ENCODE assay signal across 8 mouse cellular contexts in the genomic region with DNA sequence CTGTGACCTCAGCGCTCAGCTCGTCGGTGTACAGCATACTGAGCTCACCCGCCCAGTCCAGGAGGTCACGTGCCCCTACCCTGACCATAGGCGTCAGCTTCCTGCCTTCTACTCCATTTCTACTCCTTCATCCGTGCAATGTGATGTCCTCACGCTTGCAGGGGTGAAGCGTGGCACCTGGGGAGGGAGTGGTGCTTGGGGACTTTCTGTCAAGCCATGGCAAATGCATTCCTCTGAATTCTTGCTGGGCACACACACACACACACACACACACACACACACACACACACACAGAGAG. TPM values are rescaled to one million over a fixed set of nuclear protein-coding genes. Genes with fewer than 3 reads are reported as not detected.
DNase-seq lines count a peak whose midpoint lies in the region; ATAC-seq and TF ChIP-seq lines count a peak whose summit lies in the region.

No protein-coding gene starts in this region.

- H3K4me1 ChIP-seq in heart, embryonic 15.5 days (replicated peaks), result peaks cover 14% of the 10 kb centered on the region
- H3K4me1 ChIP-seq in bone marrow macrophage, adult 2 months (ENCODE audit: control insufficient read depth, insufficient read depth, low read length), result peaks cover 21% of the 10 kb centered on the region
- H3K4me1 ChIP-seq in hindbrain, embryonic 16.5 days (ENCODE audit: control insufficient read depth, insufficient read depth, low read depth, low read length), result peaks cover 12% of the 10 kb centered on the region

- no peak overlapping the region for H3K9ac ChIP-seq in heart, embryonic 15.5 days
- peak overlapping the region; percentile 38; the same call in 1 of the 2 replicates for H3K9ac ChIP-seq in hindbrain, embryonic 16.5 days (ENCODE audit: low read depth, low read length)

- no peaks in the 10 kb centered on the region for H3K9me3 ChIP-seq in heart, embryonic 15.5 days (replicated peaks)
- H3K9me3 ChIP-seq in hindbrain, embryonic 16.5 days (ENCODE audit: control insufficient read depth, low read length), result no peaks in the 10 kb centered on the region

- no peak for DNase-seq in heart, postnatal 14 days
- DNase-seq in right cerebral cortex, adult 18-20 months, result no peak
- no peak for DNase-seq in urinary bladder, postnatal 10 days (ENCODE audit: low spot score)
- DNase-seq in left cerebral cortex, adult 9 months (ENCODE audit: low spot score in 2 of 2), result no peak

- no peak overlapping the region for H3K27ac ChIP-seq in heart, embryonic 15.5 days
- peak overlapping the region; percentile 89 for H3K27ac ChIP-seq in bone marrow macrophage, adult 2 months (ENCODE audit: insufficient read depth, low read depth, low read length)
- H3K27ac ChIP-seq in hindbrain, embryonic 16.5 days (ENCODE audit: low read depth, low read length), result peak overlapping the region; percentile 77

- no peak for TF ChIP-seq CTCF in bone marrow macrophage, adult 2 months (IDR thresholded peaks at IDR 0.05; ENCODE audit: low read depth, low read length)

- no peaks in the 10 kb centered on the region for H3K36me3 ChIP-seq in heart, embryonic 15.5 days
- H3K36me3 ChIP-seq in hindbrain, embryonic 16.5 days (ENCODE audit: control insufficient read depth, insufficient read depth, low read length), result no peaks in the 10 kb centered on the region

- peak overlapping the region; percentile 73 for H3K4me2 ChIP-seq in heart, embryonic 15.5 days
- H3K4me2 ChIP-seq in hindbrain, embryonic 16.5 days (ENCODE audit: low read length), result peak overlapping the region; percentile 72

- peak; percentile 52; the same call in 1 of the 2 replicates for ATAC-seq in heart, embryonic 15.5 days (replicated peaks; ENCODE audit: insufficient number of reproducible peaks, insufficient read depth, low FRiP score, low read depth)
- peak; percentile 32; the same call in 1 of the 2 replicates for ATAC-seq in hindbrain, embryonic 16.5 days
- ATAC-seq in megakaryocyte-erythroid progenitor cell, adult 5-6 weeks (replicated peaks; ENCODE audit: low FRiP score, low TSS enrichment, poor library complexity, severe bottlenecking), result peak; percentile 81

- peak overlapping the region; percentile 37 for H3K4me3 ChIP-seq in heart, embryonic 15.5 days
- peak overlapping the region; percentile 52 for H3K4me3 ChIP-seq in bone marrow macrophage, adult 2 months (ENCODE audit: insufficient read depth, low read length)
- H3K4me3 ChIP-seq in hindbrain, embryonic 16.5 days (ENCODE audit: low read length), result peak overlapping the region; percentile 24

- 34% methylated on average over 9 of the region's 9 CpGs for WGBS in heart, embryonic 15.5 days
- 59% methylated on average over 9 of the region's 9 CpGs for WGBS in hindbrain, embryonic 16.5 days

- intact Hi-C loops in heart, postnatal 14 days (cut with DNase I), result no loop called here

- TF ChIP-seq POLR2A in bone marrow macrophage, adult 2 months (IDR thresholded peaks at IDR 0.05; ENCODE audit: borderline replicate concordance, low read depth, low read length), result no peak

- H3K27me3 ChIP-seq in heart, embryonic 15.5 days, result no peaks in the 10 kb centered on the region
- H3K27me3 ChIP-seq in hindbrain, embryonic 16.5 days (replicated peaks; ENCODE audit: control insufficient read depth, insufficient read depth, low read length), result no peaks in the 10 kb centered on the region; the same call in 1 of the 2 replicates

RNA-seq across cellular contexts. Expression of a gene that starts 37.6 kb away (rescaled TPM):
- 78.5 and 85.9 TPM in 2 replicates for polyA plus RNA-seq in heart, embryonic 15.5 days (2015; fragmentation: Nextera tagmentation; extraction: Ambion mirVana)
- total RNA-seq in heart, postnatal 14 days (2021), result 10 to 100 TPM; 43.6 to 43.8 TPM
- 57.9 and 60.2 TPM in 2 replicates for polyA plus RNA-seq in bone marrow macrophage, adult 2 months (2012; ENCODE audit: insufficient read depth, insufficient read length, missing spikeins)
- polyA plus RNA-seq in hindbrain, embryonic 16.5 days (2015; fragmentation: Nextera tagmentation; extraction: Ambion mirVana), result 111 and 128 TPM in 2 replicates
- 132 and 163 TPM in 2 replicates for total RNA-seq in megakaryocyte-erythroid progenitor cell, adult 5-6 weeks (2014; fragmentation: Nextera tagmentation)
- total RNA-seq in megakaryocyte-erythroid progenitor cell, adult 5-6 weeks (2017), result 142 and 153 TPM in 2 replicates
